20 mouse cellular contexts compared by ENCODE assay signal in the genomic region with DNA sequence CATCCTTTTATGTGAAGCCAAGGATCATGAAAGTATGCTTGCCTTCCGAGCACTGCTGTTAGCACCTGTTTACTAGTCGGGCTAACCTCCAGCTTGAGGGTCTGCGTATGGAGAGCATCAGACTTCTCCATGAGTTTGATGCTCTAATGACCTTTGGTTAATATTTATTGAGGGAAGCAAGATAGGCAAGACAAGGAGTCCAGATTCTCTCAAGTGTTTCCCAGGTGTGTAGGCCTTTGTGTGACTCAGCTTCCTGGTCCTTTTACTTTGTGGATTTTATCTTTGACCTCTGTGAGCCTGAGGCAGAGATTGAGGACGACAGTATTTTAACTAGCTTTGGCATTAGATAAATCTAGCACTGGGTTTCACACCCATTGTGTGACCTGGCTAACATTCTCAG. TPM values are rescaled to one million over a fixed set of nuclear protein-coding genes. Genes with fewer than 3 reads are reported as not detected.
"Had no signal": no experiment of that assay in that cellular context is flagged by ENCODE, and none has a peak within 500 bp of the region (broad histone marks: within the 10 kb centered on the region; RNA-seq: fewer than 3 reads in every experiment).

No protein-coding gene starts in this region.

- H3K9me3 ChIP-seq: limb, embryonic 15.5 days; liver, embryonic 12.5 days; neural tube, embryonic 15.5 days had no signal

- H3K4me2 ChIP-seq: limb, embryonic 15.5 days; liver, embryonic 12.5 days; lung, embryonic 14.5 days; neural tube, embryonic 15.5 days had no signal

- H3K9ac ChIP-seq: limb, embryonic 15.5 days; liver, embryonic 12.5 days; lung, embryonic 14.5 days; neural tube, embryonic 15.5 days had no signal

- ATAC-seq: hindbrain, postnatal 0 days; liver, embryonic 12.5 days had no signal

- DNase-seq: kidney, adult 11 months; lung, embryonic 14.5 days; lung, postnatal 10 days; lung, postnatal 4 days; midbrain, embryonic 14.5 days; spleen, adult 18-20 months; thymus, adult 2 months; thymus, postnatal 25 days had no signal

- H3K36me3 ChIP-seq: neural tube, embryonic 15.5 days had no signal

- H3K27me3 ChIP-seq: limb, embryonic 15.5 days; liver, embryonic 12.5 days; neural tube, embryonic 15.5 days had no signal

- H3K4me3 ChIP-seq: left cerebral cortex, adult 2 months; limb, embryonic 15.5 days; liver, embryonic 12.5 days; midbrain, embryonic 10.5 days; myocyte; neural tube, embryonic 15.5 days had no signal

- H3K4me1 ChIP-seq: limb, embryonic 15.5 days; midbrain, embryonic 10.5 days; neural tube, embryonic 15.5 days had no signal

- H3K27ac ChIP-seq: hindbrain, postnatal 0 days; kidney, postnatal 0 days; left cerebral cortex, adult 2 months; limb, embryonic 15.5 days; liver, embryonic 12.5 days; midbrain, embryonic 10.5 days; neural tube, embryonic 15.5 days had no signal

RNA-seq across cellular contexts. Expression of a gene that starts 1.6 kb away (rescaled TPM):
- polyA plus RNA-seq: hindbrain, postnatal 0 days; limb, embryonic 11.5 days; limb, embryonic 15.5 days; liver, embryonic 12.5 days; lung, embryonic 14.5 days; midbrain, embryonic 10.5 days; myocyte; neural tube, embryonic 15.5 days had no signal

RNA-seq across cellular contexts. Expression of a gene that starts 4.4 kb away (rescaled TPM):
- polyA plus RNA-seq: hindbrain, postnatal 0 days; kidney, postnatal 0 days; large intestine, adult 2 months; limb, embryonic 11.5 days; limb, embryonic 15.5 days; liver, embryonic 12.5 days; liver, embryonic 16.5 days; lung, embryonic 14.5 days; midbrain, embryonic 10.5 days; midbrain, embryonic 14.5 days; myocyte; neural tube, embryonic 11.5 days; neural tube, embryonic 15.5 days; thymus, adult 2 months had no signal
